Mouse (Mus musculus): ENCODE results near the gene Vps25. TPM values are rescaled to one million over a fixed set of nuclear protein-coding genes. Genes with fewer than 3 reads are reported as not detected.
A peak's percentile ranks its signal among the peaks of the same experiment; 100 is the strongest.

Vps25 gene
- polyA plus RNA-seq, 1 experiment from 2014 or later = 128 TPM

DNA sequence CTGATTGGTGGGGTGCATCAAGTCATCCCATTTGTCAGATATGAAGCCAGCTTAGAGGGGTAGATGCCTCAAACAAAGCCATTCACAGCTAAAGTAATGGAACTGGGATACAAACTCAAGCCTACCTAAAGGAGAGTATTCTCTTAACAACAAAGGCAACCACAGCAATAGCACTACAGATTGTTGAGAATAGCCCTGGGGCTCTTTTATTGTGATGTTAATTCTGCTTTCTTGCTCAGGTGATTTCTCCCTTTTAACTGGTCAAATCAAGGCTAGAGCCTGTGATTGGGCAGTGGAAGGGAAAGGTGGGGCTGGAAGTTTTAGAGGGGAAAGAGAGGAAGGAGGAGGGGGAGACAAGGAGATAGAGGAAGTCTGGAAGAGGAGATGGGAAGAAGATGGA lies 19.4 kb upstream of the Vps25 start:
- Histone ChIP-seq H3K36me3 (ENCODE audit: control insufficient read depth, insufficient read depth, low read length) (no peaks in the 10 kb centered on the region), H3K4me1 (ENCODE audit: control insufficient read depth, insufficient read depth, low read length) (peaks cover 8% of the 10 kb centered on the region), H3K27ac (ENCODE audit: low read depth, low read length) (no peak overlapping the region), H3K4me3 (ENCODE audit: low read depth, low read length) (no peak overlapping the region), H3K9ac (ENCODE audit: low read depth, low read length) (no peak overlapping the region), H3K9me3 (replicated peaks; ENCODE audit: control insufficient read depth, low read length) (no peaks in the 10 kb centered on the region), H3K27me3 (ENCODE audit: control insufficient read depth, insufficient read depth, low read length) (0 out of 2 replicates have a peak, but pooled peaks cover 4% of the 10 kb centered on the region), H3K4me2 (no peak overlapping the region)
- no peak for ATAC-seq (replicated peaks; ENCODE audit: insufficient number of reproducible peaks, low FRiP score, low TSS enrichment)

DNA sequence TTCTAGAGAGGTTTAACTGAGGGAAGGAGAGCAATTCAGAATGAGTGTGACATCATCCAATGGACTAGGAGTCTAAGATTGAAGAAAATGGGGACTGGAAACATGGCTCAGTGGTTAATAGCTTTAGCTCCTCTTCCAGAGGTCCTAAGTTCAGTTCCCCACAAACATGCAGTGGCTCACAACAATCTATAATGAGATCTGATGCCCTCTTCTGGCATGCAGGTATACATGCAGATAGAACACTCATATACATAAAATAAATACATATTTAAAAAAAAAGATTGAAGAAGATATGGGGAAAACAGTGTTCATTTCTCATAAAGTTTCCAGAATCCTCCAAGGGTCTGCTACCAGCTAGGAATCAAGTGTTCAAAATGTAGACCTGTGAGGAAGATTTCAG lies 18.1 kb upstream of the Vps25 start:
- ATAC-seq (replicated peaks; ENCODE audit: insufficient number of reproducible peaks, low FRiP score, low TSS enrichment) = no peak
- Histone ChIP-seq H3K36me3 (ENCODE audit: control insufficient read depth, insufficient read depth, low read length) (no peaks in the 10 kb centered on the region), H3K27me3 (ENCODE audit: control insufficient read depth, insufficient read depth, low read length) (no peaks in the 10 kb centered on the region)

DNA sequence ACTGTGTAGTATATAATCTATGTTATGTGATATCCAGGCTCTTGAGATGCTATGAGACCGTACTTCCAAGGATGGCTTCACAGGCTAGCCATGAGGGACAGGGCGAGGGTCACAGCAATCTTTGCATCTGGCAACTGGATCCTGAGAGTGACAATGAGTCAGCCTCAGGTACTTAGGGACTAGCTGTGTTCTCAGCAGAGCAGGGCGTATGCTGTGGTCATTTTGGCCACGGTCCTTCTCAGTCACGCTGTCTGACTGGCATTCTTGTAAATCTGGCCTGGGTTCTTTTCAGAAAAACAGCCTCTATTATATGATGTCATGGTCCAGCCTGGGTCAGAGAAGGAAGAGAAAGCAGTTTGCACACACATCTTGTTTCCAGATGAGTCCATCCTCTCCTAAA lies 16.7 kb upstream of the Vps25 start:
- Histone ChIP-seq H3K4me2 (no peak overlapping the region), H3K27me3 (ENCODE audit: control insufficient read depth, insufficient read depth, low read length) (no peaks in the 10 kb centered on the region), H3K9ac (ENCODE audit: low read depth, low read length) (no peak overlapping the region), H3K36me3 (ENCODE audit: control insufficient read depth, insufficient read depth, low read length) (no peaks in the 10 kb centered on the region), H3K4me1 (ENCODE audit: control insufficient read depth, insufficient read depth, low read length) (peaks cover 3% of the 10 kb centered on the region; the same call in 1 of the 2 replicates), H3K27ac (ENCODE audit: low read depth, low read length) (no peak overlapping the region), H3K4me3 (ENCODE audit: low read depth, low read length) (no peak overlapping the region), H3K9me3 (replicated peaks; ENCODE audit: control insufficient read depth, low read length) (no peaks in the 10 kb centered on the region)
- no peak for ATAC-seq (replicated peaks; ENCODE audit: insufficient number of reproducible peaks, low FRiP score, low TSS enrichment)
- 92% methylated on average over 5 of the region's 5 CpGs for WGBS (ENCODE audit: insufficient replicate concordance)

More for the DNA sequence above, 18.1 kb upstream of the Vps25 start:
- H3K4me2 ChIP-seq = no peak overlapping the region
- no peaks in the 10 kb centered on the region for H3K9me3 ChIP-seq (replicated peaks; ENCODE audit: control insufficient read depth, low read length)
- H3K27ac ChIP-seq (ENCODE audit: low read depth, low read length) = no peak overlapping the region
- peaks cover 8% of the 10 kb centered on the region for H3K4me1 ChIP-seq (ENCODE audit: control insufficient read depth, insufficient read depth, low read length)
- no peak overlapping the region for H3K4me3 ChIP-seq (ENCODE audit: low read depth, low read length)
- H3K9ac ChIP-seq (ENCODE audit: low read depth, low read length) = no peak overlapping the region

DNA sequence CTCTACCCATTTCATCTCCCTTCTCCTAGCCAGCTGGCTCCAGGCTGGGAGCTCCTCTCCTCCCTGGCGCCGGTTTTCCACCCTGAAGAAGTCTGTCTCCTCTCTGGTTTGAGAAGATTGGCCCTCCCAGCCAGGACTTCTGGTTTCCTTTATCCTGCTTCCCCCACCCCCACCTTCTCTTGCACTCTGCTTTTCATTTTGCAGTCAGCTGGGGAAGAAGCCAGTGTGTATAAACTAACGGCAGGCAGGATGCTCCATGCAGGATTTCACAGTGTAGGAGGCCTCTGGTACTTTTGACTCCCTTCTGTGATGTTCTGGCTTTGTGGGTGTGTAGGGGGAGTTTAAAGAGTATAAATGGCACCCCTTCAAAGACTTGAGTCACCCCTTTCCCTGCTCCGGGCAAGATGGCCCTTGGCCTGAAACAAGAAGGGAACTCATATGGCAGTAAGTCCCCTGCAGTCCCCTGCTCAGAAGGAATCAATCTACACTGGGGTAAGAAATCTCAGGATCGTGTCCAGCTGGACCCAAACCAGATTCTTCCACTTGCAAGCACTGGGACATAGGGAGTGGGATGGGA lies 15.3 kb upstream of the Vps25 start:
- 37% methylated on average over 5 of the region's 5 CpGs for WGBS (ENCODE audit: insufficient replicate concordance)

DNA sequence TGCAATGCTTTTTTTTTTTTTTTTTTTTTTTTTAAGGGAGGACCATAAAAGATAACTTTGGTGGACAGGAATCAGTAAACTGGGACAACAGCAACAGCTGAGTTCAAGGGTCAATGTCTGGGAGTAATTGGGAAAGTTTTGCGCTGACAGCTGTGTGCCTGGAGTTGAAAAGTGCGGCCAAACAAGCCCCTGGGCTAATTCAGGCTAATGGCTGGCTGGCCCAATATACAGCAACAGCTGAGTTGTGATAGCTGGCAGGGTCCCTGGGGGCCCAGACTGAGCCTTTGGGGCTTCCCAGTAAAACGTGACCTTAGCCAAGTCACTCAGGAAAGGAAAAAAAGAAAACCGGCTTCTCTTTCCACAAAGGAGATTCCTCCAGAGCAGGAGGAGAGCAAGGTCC lies 8.4 kb upstream of the Vps25 start:
- H3K36me3 ChIP-seq (ENCODE audit: control insufficient read depth, insufficient read depth, low read length) = no peaks in the 10 kb centered on the region
- peak overlapping the region; percentile 81 for H3K27ac ChIP-seq (ENCODE audit: low read depth, low read length)
- WGBS (ENCODE audit: insufficient replicate concordance) = 21% methylated on average over 4 of the region's 4 CpGs
- no peaks in the 10 kb centered on the region for H3K9me3 ChIP-seq (replicated peaks; ENCODE audit: control insufficient read depth, low read length)
- H3K4me1 ChIP-seq (ENCODE audit: control insufficient read depth, insufficient read depth, low read length) = 0 out of 2 replicates have a peak, but pooled peaks cover 3% of the 10 kb centered on the region
- no peak for ATAC-seq (replicated peaks; ENCODE audit: insufficient number of reproducible peaks, low FRiP score, low TSS enrichment)
- H3K9ac ChIP-seq (ENCODE audit: low read depth, low read length) = no peak overlapping the region; the same call in 1 of the 2 replicates
- peak overlapping the region; percentile 89 for H3K4me2 ChIP-seq
- peaks cover 36% of the 10 kb centered on the region for H3K27me3 ChIP-seq (ENCODE audit: control insufficient read depth, insufficient read depth, low read length)
- H3K4me3 ChIP-seq (ENCODE audit: low read depth, low read length) = peak overlapping the region; percentile 62; the same call in 1 of the 2 replicates

More for the DNA sequence above, 15.3 kb upstream of the Vps25 start:
- no peak for ATAC-seq (replicated peaks; ENCODE audit: insufficient number of reproducible peaks, low FRiP score, low TSS enrichment)
- no peak overlapping the region for H3K9ac ChIP-seq (ENCODE audit: low read depth, low read length)
- H3K4me1 ChIP-seq (ENCODE audit: control insufficient read depth, insufficient read depth, low read length) = no peaks in the 10 kb centered on the region
- H3K9me3 ChIP-seq (replicated peaks; ENCODE audit: control insufficient read depth, low read length) = no peaks in the 10 kb centered on the region
- no peaks in the 10 kb centered on the region for H3K27me3 ChIP-seq (ENCODE audit: control insufficient read depth, insufficient read depth, low read length)
- no peaks in the 10 kb centered on the region for H3K36me3 ChIP-seq (ENCODE audit: control insufficient read depth, insufficient read depth, low read length)
- peak overlapping the region; percentile 71 for H3K27ac ChIP-seq (ENCODE audit: low read depth, low read length)
- no peak overlapping the region for H3K4me3 ChIP-seq (ENCODE audit: low read depth, low read length)
- H3K4me2 ChIP-seq = no peak overlapping the region

DNA sequence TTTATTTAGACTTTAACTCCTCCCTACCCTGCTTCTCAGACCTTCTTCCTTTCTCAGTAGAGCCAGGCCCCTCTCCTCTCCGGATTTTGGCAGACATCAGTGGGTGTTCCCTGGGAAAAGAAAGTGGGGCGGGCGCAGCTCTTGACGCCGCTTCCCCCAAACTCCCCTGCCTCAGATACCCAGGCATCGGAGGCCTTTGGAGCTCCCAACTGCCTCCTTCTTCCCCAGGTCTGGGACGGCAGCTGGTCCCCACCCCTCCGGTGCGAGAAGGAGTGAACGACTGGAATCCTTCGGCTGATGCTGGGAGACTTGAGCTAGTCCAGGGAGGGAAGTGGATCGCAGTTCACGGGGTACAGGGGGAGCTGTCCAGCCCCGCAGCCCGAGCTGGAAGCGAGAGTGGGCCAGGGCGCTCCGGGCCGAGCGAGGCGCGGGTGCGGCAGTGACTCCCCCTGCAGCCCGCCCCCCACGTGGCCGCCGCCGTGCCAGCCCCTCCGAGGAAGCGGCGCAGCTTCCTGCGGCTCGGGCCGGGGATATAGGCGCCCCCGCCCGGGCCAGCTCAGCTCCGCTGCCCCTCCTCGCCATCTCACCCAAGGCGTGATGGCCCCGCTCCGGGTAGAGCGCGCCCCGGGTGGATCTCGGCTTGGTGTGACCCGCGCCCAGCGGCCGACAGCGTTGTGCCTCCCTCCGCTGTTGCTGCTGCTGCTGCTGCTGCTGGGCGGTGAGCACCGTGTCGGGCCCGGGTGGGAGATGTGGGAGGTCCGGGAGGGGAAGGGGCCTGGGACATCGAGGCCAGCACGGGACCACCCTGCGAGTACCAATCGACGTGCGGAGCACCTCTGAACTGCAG lies 7.4 kb upstream of the Vps25 start, which contains the start of gene Ramp2:
Gene Ramp2, plus strand, starts transcription at position 174 of the 847 bp plus-strand sequence.
- Histone ChIP-seq H3K27ac (ENCODE audit: low read depth, low read length) (peak within 1 kb of the TSS; percentile 81), H3K4me2 (peak within 1 kb of the TSS; percentile 89), H3K9me3 (replicated peaks; ENCODE audit: control insufficient read depth, low read length) (no peaks in the 10 kb centered on the region), H3K4me3 (ENCODE audit: low read depth, low read length) (peak within 1 kb of the TSS; percentile 62), H3K36me3 (ENCODE audit: control insufficient read depth, insufficient read depth, low read length) (no peaks in the 10 kb centered on the region), H3K4me1 (ENCODE audit: control insufficient read depth, insufficient read depth, low read length) (0 out of 2 replicates have a peak, but pooled peaks cover 3% of the 10 kb centered on the region), H3K27me3 (ENCODE audit: control insufficient read depth, insufficient read depth, low read length) (peaks cover 36% of the 10 kb centered on the region), H3K9ac (ENCODE audit: low read depth, low read length) (peak within 1 kb of the TSS; percentile 80)
- WGBS (ENCODE audit: insufficient replicate concordance) = 1% methylated on average over 57 of the region's 63 CpGs
- peak; percentile 77 for ATAC-seq (replicated peaks; ENCODE audit: insufficient number of reproducible peaks, low FRiP score, low TSS enrichment)

DNA sequence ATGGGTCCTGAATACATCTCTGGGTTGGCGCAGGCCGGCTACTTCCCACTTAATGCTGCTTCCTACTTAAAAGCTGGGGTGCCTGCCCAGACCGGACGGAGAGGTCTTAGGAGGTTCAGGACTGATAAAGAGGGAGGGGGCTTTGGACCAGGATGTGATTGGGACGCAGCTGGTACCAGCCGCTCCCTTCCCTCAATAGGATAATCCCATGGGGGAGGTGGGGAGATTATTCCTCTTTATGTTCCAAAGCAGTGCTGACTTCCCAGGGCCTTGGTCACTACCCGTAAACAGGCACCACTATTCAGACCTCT lies 6.8 kb upstream of the Vps25 start:
- peak overlapping the region; percentile 80 for H3K9ac ChIP-seq (ENCODE audit: low read depth, low read length)
- peak overlapping the region; percentile 62 for H3K4me3 ChIP-seq (ENCODE audit: low read depth, low read length)
- H3K9me3 ChIP-seq (replicated peaks; ENCODE audit: control insufficient read depth, low read length) = no peaks in the 10 kb centered on the region
- 0 out of 2 replicates have a peak, but pooled peaks cover 3% of the 10 kb centered on the region for H3K4me1 ChIP-seq (ENCODE audit: control insufficient read depth, insufficient read depth, low read length)
- H3K27me3 ChIP-seq (ENCODE audit: control insufficient read depth, insufficient read depth, low read length) = peaks cover 36% of the 10 kb centered on the region
- no peaks in the 10 kb centered on the region for H3K36me3 ChIP-seq (ENCODE audit: control insufficient read depth, insufficient read depth, low read length)
- peak overlapping the region; percentile 81 for H3K27ac ChIP-seq (ENCODE audit: low read depth, low read length)
- 8% methylated on average over 7 of the region's 7 CpGs for WGBS (ENCODE audit: insufficient replicate concordance)
- peak overlapping the region; percentile 89 for H3K4me2 ChIP-seq
- peak; percentile 57 for ATAC-seq (replicated peaks; ENCODE audit: insufficient number of reproducible peaks, low FRiP score, low TSS enrichment)

DNA sequence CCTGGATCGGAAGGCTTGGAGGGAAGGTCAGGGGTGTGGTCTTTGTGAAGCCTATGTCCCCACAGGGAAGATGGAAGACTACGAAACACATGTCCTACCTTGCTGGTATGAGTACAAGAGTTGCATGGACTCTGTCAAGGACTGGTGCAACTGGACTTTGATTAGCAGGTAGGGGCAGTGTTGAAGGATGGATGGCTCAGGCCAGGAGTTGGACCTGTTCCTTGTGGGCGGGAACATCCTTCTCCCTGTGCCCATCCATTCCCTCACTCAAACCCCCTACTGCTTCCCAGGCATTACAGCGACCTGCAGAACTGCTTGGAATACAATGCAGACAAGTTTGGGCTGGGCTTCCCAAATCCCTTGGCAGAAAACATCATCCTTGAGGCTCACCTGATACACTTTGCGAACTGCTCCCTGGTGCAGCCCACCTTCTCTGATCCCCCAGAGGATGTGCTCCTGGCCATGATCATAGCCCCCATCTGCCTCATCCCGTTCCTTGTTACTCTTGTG lies 5.9 kb upstream of the Vps25 start:
- Histone ChIP-seq H3K36me3 (ENCODE audit: control insufficient read depth, insufficient read depth, low read length) (no peaks in the 10 kb centered on the region), H3K9me3 (replicated peaks; ENCODE audit: control insufficient read depth, low read length) (no peaks in the 10 kb centered on the region), H3K27me3 (ENCODE audit: control insufficient read depth, insufficient read depth, low read length) (peaks cover 36% of the 10 kb centered on the region), H3K4me1 (ENCODE audit: control insufficient read depth, insufficient read depth, low read length) (0 out of 2 replicates have a peak, but pooled peaks cover 3% of the 10 kb centered on the region), H3K4me2 (peak overlapping the region; percentile 89), H3K9ac (ENCODE audit: low read depth, low read length) (peak overlapping the region; percentile 80), H3K27ac (ENCODE audit: low read depth, low read length) (peak overlapping the region; percentile 81), H3K4me3 (ENCODE audit: low read depth, low read length) (peak overlapping the region; percentile 62)
- WGBS (ENCODE audit: insufficient replicate concordance) = 64% methylated on average over 6 of the region's 6 CpGs
- ATAC-seq (replicated peaks; ENCODE audit: insufficient number of reproducible peaks, low FRiP score, low TSS enrichment) = no peak

Data from heart, embryonic 11.5 days (tissue).